Mouse (Mus musculus): ENCODE data around the gene Olfr213. TPM values are rescaled to one million over a fixed set of nuclear protein-coding genes. Genes with fewer than 3 reads are reported as not detected.
"Not testable (repeated sequence)": the region's sequence is repeated elsewhere in the genome, so short reads cannot be mapped to it uniquely, and the experiment has no call there.

Gene Olfr213
- polyA plus RNA-seq (2011; ENCODE audit: insufficient read depth, insufficient read length, low replicate concordance, missing spikeins): not detected in 2 replicates

GRCm38 (mm10) chr6:116538156-116538555 is at the start of gene Olfr213:
Olfr213 (plus strand) TSS chr6:116538456.
- no peak within 1 kb of the TSS for H3K4me3 ChIP-seq (replicated peaks; ENCODE audit: control insufficient read depth, low read depth, low read length)
- 72% methylated on average over 1 of the region's 1 CpGs for WGBS
- H3K4me1 ChIP-seq (ENCODE audit: control insufficient read depth, insufficient read depth, low read length): no peaks in the 10 kb centered on the region
- no peak within 1 kb of the TSS for H3K27ac ChIP-seq (ENCODE audit: control insufficient read depth, insufficient read depth, low read depth, low read length, poor library complexity)
- no peak for TF ChIP-seq CTCF (IDR thresholded peaks at IDR 0.05; ENCODE audit: control insufficient read depth, insufficient read depth, low read length)
- TF ChIP-seq POLR2A (IDR thresholded peaks at IDR 0.05; ENCODE audit: borderline replicate concordance, control insufficient read depth, low read depth, low read length): no peak

- no peak within 1 kb of the TSS for H3K27ac ChIP-seq (ENCODE audit: control insufficient read depth, insufficient read depth, low read depth, low read length, poor library complexity)
- 72% methylated on average over 4 of the region's 4 CpGs for WGBS
- H3K4me3 ChIP-seq (replicated peaks; ENCODE audit: control insufficient read depth, low read depth, low read length): no peak within 1 kb of the TSS
- TF ChIP-seq CTCF (IDR thresholded peaks at IDR 0.05; ENCODE audit: control insufficient read depth, insufficient read depth, low read length) (no peak), POLR2A (IDR thresholded peaks at IDR 0.05; ENCODE audit: borderline replicate concordance, control insufficient read depth, low read depth, low read length) (no peak)
- H3K4me1 ChIP-seq (ENCODE audit: control insufficient read depth, insufficient read depth, low read length): no peaks in the 10 kb centered on the region
Observed at GRCm38 (mm10) chr6:116488791-116489190, 49.5 kb upstream of the Olfr213 start, which contains the start of gene Olfr211. Olfr211 (plus strand) TSS chr6:116489091.

- TF ChIP-seq CTCF (IDR thresholded peaks at IDR 0.05; ENCODE audit: control insufficient read depth, insufficient read depth, low read length) (no peak), POLR2A (IDR thresholded peaks at IDR 0.05; ENCODE audit: borderline replicate concordance, control insufficient read depth, low read depth, low read length) (no peak)
- Histone ChIP-seq H3K27ac (ENCODE audit: control insufficient read depth, insufficient read depth, low read depth, low read length, poor library complexity) (no peak overlapping the region), H3K4me3 (replicated peaks; ENCODE audit: control insufficient read depth, low read depth, low read length) (no peak overlapping the region), H3K4me1 (ENCODE audit: control insufficient read depth, insufficient read depth, low read length) (no peaks in the 10 kb centered on the region)
- WGBS: 70% methylated on average over 5 of the region's 5 CpGs
Observed at GRCm38 (mm10) chr6:116493742-116494141, 44.5 kb upstream of the Olfr213 start.

- 60% methylated on average over 1 of the region's 1 CpGs for WGBS
Observed at GRCm38 (mm10) chr6:116495960-116496359, 42.3 kb upstream of the Olfr213 start.

GRCm38 (mm10) chr6:116506302-116507003 is 31.8 kb upstream of the Olfr213 start, which contains the start of gene Olfr212:
Olfr212 (plus strand) TSS chr6:116506516.
- H3K4me3 ChIP-seq (replicated peaks; ENCODE audit: control insufficient read depth, low read depth, low read length); H3K27ac ChIP-seq (ENCODE audit: control insufficient read depth, insufficient read depth, low read depth, low read length, poor library complexity); H3K4me1 ChIP-seq (ENCODE audit: control insufficient read depth, insufficient read depth, low read length): not testable (repeated sequence)
- 90% methylated on average over 20 of the region's 20 CpGs for WGBS

More at GRCm38 (mm10) chr6:116495960-116496359, 42.3 kb upstream of the Olfr213 start:
- Histone ChIP-seq H3K27ac (ENCODE audit: control insufficient read depth, insufficient read depth, low read depth, low read length, poor library complexity) (no peak overlapping the region), H3K4me3 (replicated peaks; ENCODE audit: control insufficient read depth, low read depth, low read length) (no peak overlapping the region), H3K4me1 (ENCODE audit: control insufficient read depth, insufficient read depth, low read length) (no peaks in the 10 kb centered on the region)
- TF ChIP-seq CTCF (IDR thresholded peaks at IDR 0.05; ENCODE audit: control insufficient read depth, insufficient read depth, low read length): no peak
- TF ChIP-seq POLR2A (IDR thresholded peaks at IDR 0.05; ENCODE audit: borderline replicate concordance, control insufficient read depth, low read depth, low read length): no peak

- Histone ChIP-seq H3K27ac (ENCODE audit: control insufficient read depth, insufficient read depth, low read depth, low read length, poor library complexity) (no peak overlapping the region), H3K4me3 (replicated peaks; ENCODE audit: control insufficient read depth, low read depth, low read length) (no peak overlapping the region), H3K4me1 (ENCODE audit: control insufficient read depth, insufficient read depth, low read length) (no peaks in the 10 kb centered on the region)
- no peak for TF ChIP-seq POLR2A (IDR thresholded peaks at IDR 0.05; ENCODE audit: borderline replicate concordance, control insufficient read depth, low read depth, low read length)
- no peak for TF ChIP-seq CTCF (IDR thresholded peaks at IDR 0.05; ENCODE audit: control insufficient read depth, insufficient read depth, low read length)
Observed at GRCm38 (mm10) chr6:116514832-116515231, 23.4 kb upstream of the Olfr213 start.

GRCm38 (mm10) chr6:116542500-116542899 is 4.2 kb downstream of the Olfr213 start:
- 27% methylated on average over 2 of the region's 2 CpGs for WGBS

GRCm38 (mm10) chr6:116550841-116551240 is 12.6 kb downstream of the Olfr213 start, which contains the start of gene Gm5580:
Gm5580 (plus strand) TSS chr6:116551141.
- not testable (repeated sequence) for H3K27ac ChIP-seq (ENCODE audit: control insufficient read depth, insufficient read depth, low read depth, low read length, poor library complexity); H3K4me1 ChIP-seq (ENCODE audit: control insufficient read depth, insufficient read depth, low read length); H3K4me3 ChIP-seq (replicated peaks; ENCODE audit: control insufficient read depth, low read depth, low read length)
- 86% methylated on average over 11 of the region's 11 CpGs for WGBS

More at GRCm38 (mm10) chr6:116542500-116542899, 4.2 kb downstream of the Olfr213 start:
- H3K27ac ChIP-seq (ENCODE audit: control insufficient read depth, insufficient read depth, low read depth, low read length, poor library complexity): no peak overlapping the region
- no peak for TF ChIP-seq POLR2A (IDR thresholded peaks at IDR 0.05; ENCODE audit: borderline replicate concordance, control insufficient read depth, low read depth, low read length)
- no peak for TF ChIP-seq CTCF (IDR thresholded peaks at IDR 0.05; ENCODE audit: control insufficient read depth, insufficient read depth, low read length)
- no peaks in the 10 kb centered on the region for H3K4me1 ChIP-seq (ENCODE audit: control insufficient read depth, insufficient read depth, low read length)
- H3K4me3 ChIP-seq (replicated peaks; ENCODE audit: control insufficient read depth, low read depth, low read length): no peak overlapping the region

- no peaks in the 10 kb centered on the region for H3K4me1 ChIP-seq (ENCODE audit: control insufficient read depth, insufficient read depth, low read length)
- TF ChIP-seq CTCF (IDR thresholded peaks at IDR 0.05; ENCODE audit: control insufficient read depth, insufficient read depth, low read length): no peak
- no peak for TF ChIP-seq POLR2A (IDR thresholded peaks at IDR 0.05; ENCODE audit: borderline replicate concordance, control insufficient read depth, low read depth, low read length)
- no peak within 1 kb of the TSS for H3K27ac ChIP-seq (ENCODE audit: control insufficient read depth, insufficient read depth, low read depth, low read length, poor library complexity)
- no peak within 1 kb of the TSS for H3K4me3 ChIP-seq (replicated peaks; ENCODE audit: control insufficient read depth, low read depth, low read length)
- WGBS: 65% methylated on average over 1 of the region's 1 CpGs
Observed at GRCm38 (mm10) chr6:116553935-116554334, 15.7 kb downstream of the Olfr213 start, which contains the start of gene Olfr214. Olfr214 (plus strand) TSS chr6:116554235.
